Mouse (Mus musculus) neural tube, embryonic 11.5 days (tissue): Measurements from ENCODE around the gene R3hdm4. TPM values are rescaled to one million over a fixed set of nuclear protein-coding genes. Genes with fewer than 3 reads are reported as not detected.
A peak's percentile ranks its signal among the peaks of the same experiment; 100 is the strongest.

Experiments used
- ATAC-seq: fragments of 200-750 bp; cut with Nextera tagmentation; 2 replicates; pipeline ENCODE4 v1.8.0; 2017; ENCODE audit warnings: moderate number of reproducible peaks, mild to moderate bottlenecking, moderate TSS enrichment, moderate library complexity; ENCODE audit not compliant: insufficient read depth, low FRiP score, low TSS enrichment
- DNase-seq: peaks from one replicate; pipeline ENCODE4 v3.0.0-alpha.2; 2015; ENCODE audit warnings: low spot score
- H3K27ac ChIP-seq: fragments of 300-500 bp; sonication (generic); 2 replicates; pipeline ENCODE4 v1.5.1; 2014; ENCODE audit warnings: low read depth, mild to moderate bottlenecking, low read length
- H3K27me3 ChIP-seq: fragments of 300-500 bp; sonication (generic); 2 replicates; pipeline ENCODE4 v1.6.1; 2014; ENCODE audit warnings: mild to moderate bottlenecking, low read length, mixed read lengths; ENCODE audit not compliant: control insufficient read depth, insufficient read depth
- H3K36me3 ChIP-seq: fragments of 300-500 bp; sonication (generic); 2 replicates; pipeline ENCODE4 v1.6.1; 2014; ENCODE audit warnings: mild to moderate bottlenecking, low read length, moderate library complexity, mixed read lengths; ENCODE audit not compliant: control insufficient read depth, insufficient read depth
- H3K4me1 ChIP-seq: fragments of 300-500 bp; sonication (generic); 2 replicates; pipeline ENCODE4 v1.6.1; 2014; ENCODE audit warnings: low read length, mixed read lengths; ENCODE audit not compliant: control insufficient read depth, insufficient read depth
- H3K4me2 ChIP-seq: fragments of 300-500 bp; sonication (generic); 2 replicates; pipeline ENCODE4 v1.6.1; 2014; ENCODE audit warnings: low read depth, mild to moderate bottlenecking, moderate library complexity
- H3K4me3 ChIP-seq: fragments of 300-500 bp; sonication (generic); 2 replicates; pipeline ENCODE4 v1.5.1; 2014; ENCODE audit warnings: low read depth, low read length
- H3K9ac ChIP-seq: fragments of 300-500 bp; sonication (generic); 2 replicates; pipeline ENCODE4 v1.6.1; 2014; ENCODE audit warnings: mild to moderate bottlenecking, low read length
- H3K9me3 ChIP-seq: fragments of 300-500 bp; sonication (generic); 2 replicates; pipeline ENCODE4 v1.6.1; 2016; ENCODE audit warnings: low read length; ENCODE audit not compliant: control insufficient read depth
- WGBS: fragments of 180-500 bp; shearing (Covaris S2); extraction: QIAGEN DNeasy Blood & Tissue Kit; methylation state at CpG from one replicate; pipeline ENCODE4 v1.1.7; 2014; 5-methylcytosine and 5-hydroxymethylcytosine counted together
- polyA plus RNA-seq: library from polyadenylated mRNA; unstranded; fragments of >200 nt; fragmentation: Nextera tagmentation; extraction: Ambion mirVana; gene quantifications from 2 replicates; pipeline ENCODE4 v1.2.1, GENCODE M21; 2014

The R3hdm4 gene
- polyA plus RNA-seq, 1 experiment from 2014 or later = 156 TPM

DNA sequence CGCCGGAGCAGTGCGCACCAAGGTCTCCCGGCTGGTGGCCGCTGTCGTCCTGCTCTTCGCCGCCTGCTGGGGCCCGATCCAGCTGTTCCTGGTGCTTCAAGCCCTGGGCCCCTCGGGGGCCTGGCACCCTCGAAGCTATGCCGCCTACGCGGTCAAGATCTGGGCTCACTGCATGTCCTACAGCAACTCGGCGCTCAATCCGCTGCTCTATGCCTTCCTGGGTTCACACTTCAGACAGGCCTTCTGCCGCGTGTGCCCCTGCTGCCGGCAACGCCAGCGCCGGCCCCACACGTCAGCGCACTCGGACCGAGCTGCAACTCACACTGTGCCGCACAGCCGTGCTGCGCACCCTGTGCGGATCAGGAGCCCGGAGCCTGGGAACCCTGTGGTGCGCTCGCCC lies 564 bp upstream of the R3hdm4 start:
- ATAC-seq (no peak), DNase-seq (peak; percentile 44)
- H3K9me3 ChIP-seq = no peaks in the 10 kb centered on the region
- peaks cover 66% of the 10 kb centered on the region for H3K27me3 ChIP-seq
- H3K27ac ChIP-seq = no peak overlapping the region
- under 1% methylated on average over 34 of the region's 34 CpGs for WGBS
- no peaks in the 10 kb centered on the region for H3K36me3 ChIP-seq
- peaks cover 23% of the 10 kb centered on the region for H3K4me1 ChIP-seq
- peak overlapping the region; percentile 22; the same call in 1 of the 2 replicates for H3K4me3 ChIP-seq
- peak overlapping the region; percentile 34 for H3K4me2 ChIP-seq
- H3K9ac ChIP-seq = no peak overlapping the region

DNA sequence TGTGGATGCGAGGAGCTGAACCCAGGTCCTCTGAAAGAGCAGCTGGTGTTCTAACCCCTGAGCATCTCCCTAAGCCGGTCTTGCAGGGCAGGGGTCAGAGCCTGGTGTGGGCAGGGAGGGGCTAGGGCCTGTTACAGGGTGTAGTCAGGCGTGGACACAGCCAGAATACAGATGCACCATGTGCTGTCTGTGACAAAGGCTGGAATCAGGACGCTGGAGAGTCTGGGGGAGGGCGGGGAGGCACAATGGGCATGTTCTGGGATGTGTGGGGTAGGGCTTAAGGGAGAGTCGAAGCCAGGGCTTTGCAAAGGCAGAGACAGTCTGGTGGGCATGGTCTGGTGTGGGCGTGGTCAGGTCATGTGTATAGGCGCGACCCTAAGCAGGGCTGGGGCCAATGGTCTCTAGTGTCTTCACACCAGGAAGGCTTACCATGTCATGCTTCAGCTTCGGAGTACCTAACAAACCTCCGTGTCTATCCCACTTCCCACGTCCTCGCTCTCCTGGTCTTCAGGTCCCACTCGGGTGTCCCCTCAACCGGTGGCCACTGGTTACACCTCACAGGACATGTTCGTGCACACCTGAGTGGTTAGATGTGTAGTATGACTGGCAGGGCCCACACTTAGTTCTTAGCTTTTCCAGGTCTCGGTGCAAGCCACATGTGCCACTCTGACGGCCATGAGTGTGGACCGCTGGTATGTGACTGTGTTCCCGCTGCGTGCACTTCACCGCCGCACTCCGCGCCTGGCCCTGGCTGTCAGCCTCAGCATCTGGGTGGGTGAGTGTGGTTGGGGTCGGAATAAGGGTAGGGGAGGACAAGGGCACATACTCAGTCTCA lies 735 bp downstream of the R3hdm4 start:
- Histone ChIP-seq H3K27me3 (peaks cover 66% of the 10 kb centered on the region), H3K4me3 (peak overlapping the region; percentile 10), H3K4me1 (peaks cover 23% of the 10 kb centered on the region), H3K4me2 (no peak overlapping the region), H3K27ac (no peak overlapping the region), H3K9ac (peak overlapping the region; percentile 10; the same call in 1 of the 2 replicates), H3K36me3 (no peaks in the 10 kb centered on the region), H3K9me3 (no peaks in the 10 kb centered on the region)
- ATAC-seq (no peak), DNase-seq (peak; percentile 19)
- 14% methylated on average over 26 of the region's 26 CpGs for WGBS

DNA sequence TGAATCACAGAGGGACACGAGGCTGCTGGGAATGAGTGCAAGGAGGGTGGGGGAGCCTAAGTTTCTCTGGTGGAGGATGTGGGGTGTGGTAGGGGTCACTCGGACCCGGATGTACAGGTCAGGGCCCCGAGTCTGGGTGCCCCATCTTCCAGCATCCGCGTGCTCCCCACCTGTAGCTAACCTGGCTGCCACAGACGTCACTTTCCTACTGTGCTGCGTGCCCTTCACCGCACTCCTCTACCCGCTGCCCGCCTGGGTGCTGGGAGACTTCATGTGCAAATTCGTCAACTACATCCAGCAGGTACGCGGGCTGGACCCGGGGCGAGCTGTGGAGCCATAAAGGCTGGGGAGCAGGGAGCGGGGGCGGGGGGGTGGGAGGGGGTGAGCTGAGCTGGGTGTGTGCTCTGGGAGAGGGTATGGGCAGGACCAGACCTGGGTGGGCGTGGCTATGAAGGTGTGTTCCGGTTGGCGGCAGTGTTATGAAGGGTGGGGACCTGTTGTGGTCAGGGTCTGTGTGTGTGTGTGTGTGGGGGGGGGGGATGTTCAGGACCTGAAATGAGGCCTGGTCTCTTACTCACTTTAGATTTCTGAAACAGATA lies 1.7 kb downstream of the R3hdm4 start:
- no peaks in the 10 kb centered on the region for H3K36me3 ChIP-seq
- WGBS = 2% methylated on average over 21 of the region's 21 CpGs
- H3K4me3 ChIP-seq = peak overlapping the region; percentile 10; the same call in 1 of the 2 replicates
- H3K4me1 ChIP-seq = peaks cover 23% of the 10 kb centered on the region
- ATAC-seq = no peak
- no peak overlapping the region for H3K4me2 ChIP-seq
- DNase-seq = no peak
- H3K9ac ChIP-seq = no peak overlapping the region
- H3K27ac ChIP-seq = no peak overlapping the region
- no peaks in the 10 kb centered on the region for H3K9me3 ChIP-seq
- H3K27me3 ChIP-seq = peaks cover 66% of the 10 kb centered on the region

DNA sequence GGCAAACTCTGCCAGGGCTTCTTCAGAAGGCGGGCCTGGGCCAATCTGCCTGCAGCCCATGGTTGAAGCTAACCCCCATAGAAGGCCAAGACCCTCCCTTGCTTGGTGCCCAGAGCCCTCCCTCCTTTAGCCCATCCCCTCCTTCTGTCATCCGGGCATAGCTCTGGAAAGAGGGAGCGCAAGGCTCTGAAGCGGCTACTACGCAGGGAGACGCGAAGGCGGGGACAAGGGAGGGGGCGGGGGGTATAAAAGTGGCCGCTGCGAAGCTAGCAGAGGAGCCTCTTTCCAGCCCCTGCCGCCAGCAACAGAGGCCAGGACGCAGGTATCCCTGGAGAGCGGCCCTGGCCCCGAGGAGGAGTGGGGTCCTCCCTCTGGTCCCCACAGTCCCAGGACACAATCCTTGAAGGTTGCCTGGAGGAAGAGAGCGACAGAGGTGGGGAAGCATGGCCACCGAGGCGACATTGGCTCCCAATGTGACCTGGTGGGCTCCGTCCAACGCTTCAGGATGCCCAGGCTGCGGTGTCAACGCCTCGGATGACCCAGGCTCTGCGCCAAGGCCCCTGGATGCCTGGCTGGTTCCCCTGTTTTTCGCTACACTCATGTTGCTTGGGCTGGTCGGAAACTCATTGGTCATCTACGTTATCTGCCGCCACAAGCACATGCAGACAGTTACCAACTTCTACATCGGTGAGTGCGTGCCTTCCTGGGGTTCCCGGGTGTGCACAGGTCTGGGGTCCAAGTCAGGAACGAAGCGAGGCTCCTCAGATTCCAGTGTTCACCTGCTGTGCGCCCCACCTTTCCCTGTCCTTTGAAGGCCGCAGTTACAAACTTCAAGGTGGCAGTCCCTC lies 2.6 kb downstream of the R3hdm4 start:
- no peak for ATAC-seq
- peaks cover 64% of the 10 kb centered on the region for H3K27me3 ChIP-seq
- DNase-seq = peak; percentile 11
- no peaks in the 10 kb centered on the region for H3K9me3 ChIP-seq
- H3K9ac ChIP-seq = no peak overlapping the region
- no peaks in the 10 kb centered on the region for H3K36me3 ChIP-seq
- H3K4me2 ChIP-seq = 0 out of 2 replicates have a peak overlapping the region, but pooled peaks have one; percentile 10
- no peak overlapping the region for H3K4me3 ChIP-seq
- peaks cover 23% of the 10 kb centered on the region for H3K4me1 ChIP-seq
- H3K27ac ChIP-seq = no peak overlapping the region
- WGBS = 4% methylated on average over 35 of the region's 35 CpGs

DNA sequence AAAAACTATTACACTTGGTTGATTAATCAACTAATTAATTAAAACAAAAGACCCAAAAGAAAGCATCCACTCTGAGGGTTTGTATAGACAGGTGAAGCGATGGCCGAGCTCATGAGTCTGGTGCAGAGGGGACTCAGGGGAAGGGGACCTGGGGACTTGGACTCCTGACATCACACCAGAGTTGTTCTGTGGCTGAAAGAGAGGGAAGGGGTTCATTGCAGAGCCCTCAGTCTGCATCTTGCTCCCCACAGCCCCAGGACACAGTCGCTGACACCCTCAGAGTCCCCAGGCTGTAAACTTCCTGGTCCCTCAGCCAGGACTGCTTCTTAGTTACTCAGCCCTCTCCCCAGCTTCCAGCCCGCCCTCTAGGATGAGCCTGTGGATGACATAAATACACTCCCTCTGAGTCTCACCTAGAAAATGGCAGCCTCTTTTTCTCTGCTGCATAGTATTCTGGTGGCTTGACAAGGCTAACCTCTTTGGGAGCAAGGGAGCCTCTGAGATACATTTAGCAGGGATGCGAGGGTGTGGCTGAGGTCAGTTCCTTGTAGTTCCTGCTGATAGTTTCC lies 3.4 kb downstream of the R3hdm4 start:
- ATAC-seq (no peak), DNase-seq (peak; percentile 8)
- peak overlapping the region; percentile 73 for H3K4me2 ChIP-seq
- H3K27me3 ChIP-seq = peaks cover 56% of the 10 kb centered on the region
- peak overlapping the region; percentile 92; the same call in 1 of the 2 replicates for H3K9ac ChIP-seq
- peak overlapping the region; percentile 74; the same call in 1 of the 2 replicates for H3K4me3 ChIP-seq
- H3K36me3 ChIP-seq = no peaks in the 10 kb centered on the region
- no peaks in the 10 kb centered on the region for H3K9me3 ChIP-seq
- WGBS = 61% methylated on average over 5 of the region's 5 CpGs
- H3K4me1 ChIP-seq = peaks cover 23% of the 10 kb centered on the region
- no peak overlapping the region for H3K27ac ChIP-seq

DNA sequence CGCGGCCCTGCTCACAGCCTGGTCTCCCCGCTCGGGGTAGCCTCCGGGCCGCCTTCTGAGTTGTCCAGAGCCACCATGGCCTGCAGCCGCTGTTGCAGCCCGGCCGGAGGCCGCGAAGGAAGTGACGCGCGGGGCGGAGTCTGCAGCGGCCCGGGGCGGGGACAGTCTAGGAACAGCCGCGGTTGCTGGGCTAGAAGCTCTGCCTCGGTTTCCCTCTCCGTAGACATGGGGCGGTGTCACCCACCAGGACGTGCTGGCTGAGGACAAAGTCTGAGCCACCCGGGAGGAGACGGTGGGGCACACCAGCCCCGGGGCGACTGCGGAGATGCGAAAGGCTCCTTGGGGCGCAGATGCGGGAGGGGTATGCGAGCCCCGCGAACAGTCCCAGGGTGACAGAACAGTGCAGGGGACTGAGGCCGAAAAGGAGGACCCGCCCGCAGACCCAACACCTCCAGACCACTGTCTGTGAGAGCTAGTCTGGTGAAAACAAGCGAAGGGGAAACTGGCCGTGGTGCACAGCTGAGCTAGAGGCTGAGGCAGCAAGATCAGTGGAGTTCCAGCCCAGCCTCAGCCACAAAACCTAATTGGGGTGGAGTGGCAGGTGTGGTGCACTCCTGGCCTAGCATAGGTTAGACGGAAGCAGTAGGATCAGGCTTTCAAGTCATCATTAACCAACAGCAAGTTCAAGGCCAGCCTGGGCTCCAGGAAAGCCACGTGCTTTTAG lies 4.0 kb downstream of the R3hdm4 start, which contains the start of gene Kiss1r:
Gene Kiss1r, plus strand, starts transcription at position 164 of the 724 bp plus-strand sequence.
- Histone ChIP-seq H3K27me3 (peaks cover 49% of the 10 kb centered on the region), H3K4me2 (peak within 1 kb of the TSS; percentile 73), H3K27ac (peak within 1 kb of the TSS; percentile 34; the same call in 1 of the 2 replicates), H3K4me1 (peaks cover 23% of the 10 kb centered on the region), H3K9me3 (no peaks in the 10 kb centered on the region), H3K9ac (peak within 1 kb of the TSS; percentile 92), H3K4me3 (peak within 1 kb of the TSS; percentile 74), H3K36me3 (peaks cover under 1% of the 10 kb centered on the region; the same call in 1 of the 2 replicates)
- ATAC-seq (peak; percentile 79), DNase-seq (peak; percentile 85)
- 2% methylated on average over 42 of the region's 42 CpGs for WGBS

DNA sequence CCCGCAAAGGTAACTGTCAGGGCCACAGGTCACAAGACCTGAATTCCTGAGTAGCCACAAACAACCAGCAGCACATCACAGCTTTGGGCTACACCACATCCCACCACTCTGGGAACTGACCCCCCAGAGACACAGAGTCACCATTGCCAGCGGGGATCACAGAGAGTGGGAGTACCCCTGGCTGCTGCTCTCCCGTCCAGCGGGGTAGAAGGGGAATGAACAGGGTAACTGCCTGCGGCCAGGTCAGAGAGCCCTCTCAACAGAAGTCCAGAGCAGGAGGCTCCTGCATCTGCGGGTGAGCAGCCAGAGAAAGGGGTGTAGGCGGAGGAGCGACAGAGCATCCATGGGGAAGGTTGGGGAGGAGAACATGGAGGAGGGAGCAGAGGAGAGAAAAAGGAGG lies 4.9 kb downstream of the R3hdm4 start:
- Histone ChIP-seq H3K36me3 (peaks cover 5% of the 10 kb centered on the region), H3K4me1 (peaks cover 18% of the 10 kb centered on the region), H3K9me3 (no peaks in the 10 kb centered on the region), H3K4me3 (peak overlapping the region; percentile 74), H3K9ac (peak overlapping the region; percentile 92), H3K4me2 (peak overlapping the region; percentile 73), H3K27me3 (peaks cover 40% of the 10 kb centered on the region), H3K27ac (no peak overlapping the region)
- DNase-seq (peak; percentile 11), ATAC-seq (no peak)
- 14% methylated on average over 8 of the region's 8 CpGs for WGBS
